Mouse (Mus musculus) midbrain, postnatal 0 days (tissue): ENCODE measurements at regions not wholly inside any gene's neighbourhood (a gene's known extent, or its start where the extent isn't known, plus 50 kb on each side); places are given as distances from the start of the nearest gene placed in this dataset.

Source experiments
- ATAC-seq: fragments of 200-750 bp; cut with Nextera tagmentation; 2 replicates; pipeline ENCODE4 v1.8.0; 2017; ENCODE audit warnings: moderate number of reproducible peaks, mild to moderate bottlenecking, moderate TSS enrichment, moderate library complexity; ENCODE audit not compliant: low FRiP score
- DNase-seq: peaks from one replicate; pipeline ENCODE4 v3.0.0-alpha.2; 2015; ENCODE audit warnings: low spot score
- H3K27ac ChIP-seq: fragments of 300-500 bp; sonication (generic); 2 replicates; pipeline ENCODE4 v1.5.1; 2014; ENCODE audit warnings: low read depth, mild to moderate bottlenecking, low read length, mixed read lengths
- H3K27me3 ChIP-seq: fragments of 300-500 bp; sonication (generic); 2 replicates; pipeline ENCODE4 v1.6.1; 2014; ENCODE audit warnings: low read length, control low read depth, mixed read lengths; ENCODE audit not compliant: insufficient read depth
- H3K36me3 ChIP-seq: fragments of 300-500 bp; sonication (generic); 2 replicates; pipeline ENCODE4 v1.6.1; 2014; ENCODE audit warnings: low read length, control low read depth, mixed read lengths; ENCODE audit not compliant: insufficient read depth
- H3K4me1 ChIP-seq: fragments of 300-500 bp; sonication (generic); 2 replicates; pipeline ENCODE4 v1.6.1; 2014; ENCODE audit warnings: mild to moderate bottlenecking, control low read depth, antibody characterized with exemption, low read length, mixed read lengths; ENCODE audit not compliant: insufficient read depth
- H3K4me2 ChIP-seq: fragments of 300-500 bp; sonication (generic); 2 replicates; pipeline ENCODE4 v1.6.1; 2014; ENCODE audit warnings: low read depth, mild to moderate bottlenecking, low read length, mixed read lengths; ENCODE audit not compliant: poor library complexity, severe bottlenecking
- H3K4me3 ChIP-seq: fragments of 300-500 bp; sonication (generic); 2 replicates; pipeline ENCODE4 v1.5.1; 2014; ENCODE audit warnings: low read depth, mild to moderate bottlenecking, low read length, moderate library complexity
- H3K9ac ChIP-seq: fragments of 300-500 bp; sonication (generic); replicated peaks from 2 replicates; pipeline ENCODE4 v1.6.1; 2014; ENCODE audit warnings: mild to moderate bottlenecking, low read length, moderate library complexity, mixed read lengths; ENCODE audit not compliant: poor library complexity, severe bottlenecking
- H3K9me3 ChIP-seq: fragments of 300-500 bp; sonication (generic); 2 replicates; pipeline ENCODE4 v1.6.1; 2016; ENCODE audit warnings: low read length, control low read depth
- CTCF ChIP-seq: IDR thresholded peaks from 2 replicates; pipeline ENCODE4 v1.5.1; 2016; ENCODE audit warnings: antibody characterized with exemption, mild to moderate bottlenecking
- WGBS: fragments of 180-500 bp; shearing (Covaris S2); extraction: QIAGEN DNeasy Blood & Tissue Kit; methylation state at CpG from one replicate; pipeline ENCODE4 v1.1.7; 2014; 5-methylcytosine and 5-hydroxymethylcytosine counted together

DNA sequence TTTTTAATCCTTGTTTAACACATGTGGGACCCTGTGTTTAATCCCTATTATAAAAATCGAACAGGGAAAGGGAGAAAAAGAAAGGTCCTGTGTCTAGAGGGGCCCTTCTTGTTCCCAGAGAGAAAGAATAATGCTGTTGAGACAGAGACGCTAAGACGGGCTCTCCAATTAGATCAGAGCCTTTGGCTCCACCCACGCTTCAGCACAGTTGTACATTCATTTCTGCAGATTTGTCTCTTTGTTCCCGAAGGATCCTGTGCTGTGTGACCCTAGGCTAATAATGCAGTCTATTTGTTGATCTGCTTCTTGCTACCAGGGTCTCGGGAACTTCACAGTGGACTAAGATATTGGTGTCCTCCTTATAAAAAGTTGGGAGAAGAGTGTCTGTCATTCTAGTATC is 92.0 kb downstream of the Cdc5l start:
- Histone ChIP-seq H3K36me3 (no peaks in the 10 kb centered on the region), H3K4me2 (no peak overlapping the region), H3K4me3 (no peak overlapping the region), H3K27ac (no peak overlapping the region), H3K4me1 (no peaks in the 10 kb centered on the region), H3K9ac (no peak overlapping the region), H3K9me3 (peaks cover 7% of the 10 kb centered on the region; the same call in 1 of the 2 replicates), H3K27me3 (no peaks in the 10 kb centered on the region)
- 44% methylated on average over 6 of the region's 6 CpGs for WGBS
- ATAC-seq (no peak), DNase-seq (no peak)
- TF ChIP-seq CTCF: no peak

DNA sequence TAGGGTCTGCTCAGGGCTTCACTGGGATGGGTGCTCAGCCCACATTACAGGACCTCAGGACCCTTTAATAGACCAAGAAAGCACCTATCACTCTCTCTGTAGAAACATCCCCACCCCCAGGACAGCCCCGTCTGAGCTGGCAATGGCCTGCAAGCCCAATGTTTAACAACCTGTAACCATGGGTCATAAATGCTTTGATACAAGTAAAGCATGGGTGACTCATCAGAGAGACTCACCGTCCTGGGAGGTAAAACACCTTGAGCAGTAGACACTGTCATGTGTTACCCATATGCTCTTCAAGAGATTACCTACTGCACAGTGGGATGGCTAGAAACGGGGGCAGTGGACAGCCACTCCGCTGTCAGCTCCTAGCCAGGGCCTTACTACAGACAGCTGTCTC is 92.7 kb downstream of the Cdc5l start:
- H3K36me3 ChIP-seq: no peaks in the 10 kb centered on the region
- H3K4me2 ChIP-seq: no peak overlapping the region
- no peak for TF ChIP-seq CTCF
- WGBS: 90% methylated on average over 4 of the region's 4 CpGs
- no peak overlapping the region for H3K27ac ChIP-seq
- no peaks in the 10 kb centered on the region for H3K4me1 ChIP-seq
- H3K4me3 ChIP-seq: no peak overlapping the region
- ATAC-seq (no peak), DNase-seq (no peak)
- H3K9ac ChIP-seq: no peak overlapping the region
- no peaks in the 10 kb centered on the region for H3K27me3 ChIP-seq
- H3K9me3 ChIP-seq: peaks cover 7% of the 10 kb centered on the region; the same call in 1 of the 2 replicates

DNA sequence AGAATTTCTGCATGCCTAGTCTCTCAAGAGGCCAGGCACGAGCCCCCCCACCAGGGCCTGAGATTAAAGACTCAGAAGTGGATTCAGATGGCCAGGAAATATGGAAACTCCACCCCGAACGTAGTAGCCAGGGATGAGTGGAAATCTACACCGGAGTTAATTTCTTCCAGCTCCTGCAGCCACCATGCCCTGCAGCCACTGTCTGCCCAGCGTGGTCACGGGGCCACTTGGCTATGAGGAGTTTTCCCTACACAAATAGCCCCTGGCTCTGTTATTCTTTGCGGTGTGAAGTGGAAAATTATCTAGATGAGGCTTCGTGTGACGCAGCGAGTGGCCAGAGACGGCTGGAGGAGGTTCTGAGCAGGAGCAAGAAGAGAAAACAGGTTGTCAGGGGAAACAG is 94.3 kb downstream of the Cdc5l start:
- ATAC-seq: no peak
- no peak overlapping the region for H3K27ac ChIP-seq
- no peaks in the 10 kb centered on the region for H3K27me3 ChIP-seq
- H3K9me3 ChIP-seq: peaks cover 7% of the 10 kb centered on the region; the same call in 1 of the 2 replicates
- no peaks in the 10 kb centered on the region for H3K4me1 ChIP-seq
- no peak overlapping the region for H3K9ac ChIP-seq
- H3K4me2 ChIP-seq: no peak overlapping the region
- H3K36me3 ChIP-seq: no peaks in the 10 kb centered on the region
- no peak for TF ChIP-seq CTCF
- no peak for DNase-seq
- 74% methylated on average over 11 of the region's 11 CpGs for WGBS
- H3K4me3 ChIP-seq: no peak overlapping the region

DNA sequence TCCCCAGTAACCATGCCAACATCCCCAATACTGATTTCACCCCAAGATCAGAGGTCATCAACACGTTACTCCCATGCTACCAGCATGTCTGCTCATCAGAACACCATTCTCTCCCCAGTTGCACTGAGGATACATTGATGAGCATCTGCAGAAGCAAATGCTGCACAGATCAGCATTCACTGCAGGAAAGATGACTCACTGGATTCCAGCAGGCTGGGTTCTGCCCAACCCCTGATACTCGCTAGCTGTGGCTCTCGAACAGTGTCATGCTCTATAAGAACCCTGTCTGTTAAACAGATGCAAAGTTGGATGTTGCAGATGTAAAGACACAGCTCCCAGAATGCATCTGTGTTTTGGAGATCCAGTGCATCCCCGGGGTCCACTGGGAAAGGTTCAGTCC is 95.5 kb downstream of the Cdc5l start:
- Histone ChIP-seq H3K4me1 (no peaks in the 10 kb centered on the region), H3K4me3 (no peak overlapping the region), H3K27ac (no peak overlapping the region), H3K9ac (no peak overlapping the region), H3K9me3 (no peaks in the 10 kb centered on the region), H3K4me2 (no peak overlapping the region), H3K36me3 (no peaks in the 10 kb centered on the region), H3K27me3 (no peaks in the 10 kb centered on the region)
- TF ChIP-seq CTCF: no peak
- DNase-seq: no peak
- WGBS: 88% methylated on average over 4 of the region's 4 CpGs
- no peak for ATAC-seq

DNA sequence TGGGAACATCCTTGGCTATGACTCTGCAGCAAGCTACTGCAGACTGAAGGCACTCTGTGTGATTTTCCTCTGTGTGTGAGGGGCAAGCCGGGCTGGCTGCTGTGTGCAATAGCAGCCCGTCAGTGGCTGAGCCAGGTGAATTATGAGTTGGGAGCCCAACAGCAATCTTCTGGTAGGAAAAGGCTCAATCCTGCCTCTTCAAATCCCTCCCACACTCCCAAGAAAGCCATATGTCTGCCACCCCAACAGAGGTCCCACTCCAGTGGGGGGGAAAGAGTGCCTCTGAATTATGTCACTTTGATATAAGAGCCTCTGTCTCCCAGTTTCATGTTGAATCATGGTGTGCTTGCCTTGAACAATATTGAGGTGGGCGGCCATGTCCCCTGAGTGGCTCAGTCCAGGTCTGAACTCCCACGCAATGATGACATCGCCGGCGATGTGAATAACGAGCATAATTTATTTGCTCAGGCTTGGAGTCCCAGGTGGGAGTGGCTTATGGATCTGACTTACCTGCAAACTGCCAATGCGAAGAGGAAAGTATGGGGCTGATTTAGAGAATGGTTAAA is 97.9 kb downstream of the Cdc5l start:
- 93% methylated on average over 9 of the region's 9 CpGs for WGBS
- no peaks in the 10 kb centered on the region for H3K27me3 ChIP-seq
- H3K9me3 ChIP-seq: no peaks in the 10 kb centered on the region
- DNase-seq (no peak), ATAC-seq (no peak)
- no peak overlapping the region for H3K4me2 ChIP-seq
- TF ChIP-seq CTCF: no peak
- H3K4me3 ChIP-seq: no peak overlapping the region
- no peaks in the 10 kb centered on the region for H3K36me3 ChIP-seq
- H3K4me1 ChIP-seq: no peaks in the 10 kb centered on the region
- H3K27ac ChIP-seq: no peak overlapping the region
- no peak overlapping the region for H3K9ac ChIP-seq

DNA sequence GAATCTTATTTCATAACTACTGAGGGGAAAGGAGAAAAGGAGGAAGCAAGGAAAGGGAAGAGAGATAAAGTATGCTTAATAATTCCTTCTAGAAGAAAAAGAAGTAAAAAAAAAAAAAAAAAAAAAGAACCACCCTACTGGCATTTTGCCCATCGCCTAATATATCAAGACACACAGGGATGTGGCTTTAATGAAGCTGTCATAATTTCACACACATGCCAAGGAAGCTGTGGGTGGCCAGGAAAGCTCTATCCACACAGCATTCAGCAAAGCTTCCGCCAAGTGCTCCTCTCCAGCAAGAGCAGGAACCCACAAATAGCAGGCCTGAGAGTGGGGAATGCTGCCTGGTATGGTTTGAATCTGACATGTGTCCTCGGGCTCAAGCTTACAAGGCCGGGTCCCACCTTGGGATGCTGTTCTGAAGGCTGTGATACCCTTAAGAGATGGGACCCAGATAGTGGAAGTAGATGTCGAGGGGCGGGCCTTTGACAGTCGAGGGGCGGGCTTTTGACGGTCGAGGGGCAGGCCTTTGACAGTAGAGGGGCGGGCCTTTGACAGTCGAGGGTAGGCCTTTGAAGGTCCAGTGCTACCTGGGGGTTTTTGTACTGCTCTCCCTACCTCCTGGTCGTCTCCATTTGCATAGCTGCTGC is 98.7 kb downstream of the Cdc5l start:
- 74% methylated on average over 13 of the region's 13 CpGs for WGBS
- Histone ChIP-seq H3K4me1 (no peaks in the 10 kb centered on the region), H3K27me3 (no peaks in the 10 kb centered on the region), H3K9ac (no peak overlapping the region), H3K9me3 (no peaks in the 10 kb centered on the region), H3K4me2 (no peak overlapping the region), H3K36me3 (no peaks in the 10 kb centered on the region), H3K27ac (no peak overlapping the region), H3K4me3 (no peak overlapping the region)
- no peak for TF ChIP-seq CTCF
- DNase-seq (peak; percentile 76), ATAC-seq (no peak)
